Mouse (Mus musculus) liver, adult 2 months (tissue): ENCODE data around the gene Sh2b1. TPM values are rescaled to one million over a fixed set of nuclear protein-coding genes. Genes with fewer than 3 reads are reported as not detected.
A peak's percentile ranks its signal among the peaks of the same experiment; 100 is the strongest.

Experiments used
- DNase-seq: peaks from one replicate; pipeline ENCODE4 v3.0.0-alpha.2; 2011; ENCODE audit warnings: low read depth, low spot score; ENCODE audit errors: extremely low read depth
- H3K27ac ChIP-seq: fragments of 200-500 bp; replicated peaks from 2 replicates; pipeline ENCODE4 v1.5.1; 2012; ENCODE audit warnings: low read depth, mild to moderate bottlenecking, control low read depth, inconsistent platforms, low read length; ENCODE audit not compliant: insufficient read depth
- H3K27me3 ChIP-seq: fragments of 200-500 bp; 2 replicates; pipeline ENCODE4 v1.6.1; 2012; ENCODE audit warnings: mild to moderate bottlenecking, moderate library complexity, low read length, inconsistent platforms; ENCODE audit not compliant: control insufficient read depth, insufficient read depth
- H3K36me3 ChIP-seq: fragments of 200-500 bp; 2 replicates; pipeline ENCODE4 v1.6.1; 2012; ENCODE audit warnings: low read length, inconsistent platforms; ENCODE audit not compliant: control insufficient read depth, insufficient read depth
- H3K4me1 ChIP-seq: fragments of 200-500 bp; 2 replicates; pipeline ENCODE4 v1.6.1; 2011; ENCODE audit warnings: low read length; ENCODE audit not compliant: control insufficient read depth, insufficient read depth
- H3K4me3 ChIP-seq: fragments of 200-500 bp; 2 replicates; pipeline ENCODE4 v1.5.1; 2011; ENCODE audit warnings: low read depth, mild to moderate bottlenecking, control low read depth, low read length, moderate library complexity; ENCODE audit not compliant: insufficient read depth
- H3K79me2 ChIP-seq: fragments of 200-500 bp; 2 replicates; pipeline ENCODE4 v1.6.1; 2012; ENCODE audit warnings: inconsistent platforms, mild to moderate bottlenecking, low read length, moderate library complexity; ENCODE audit not compliant: control insufficient read depth, insufficient read depth
- H3K9ac ChIP-seq: fragments of 200-500 bp; 2 replicates; pipeline ENCODE4 v1.6.1; 2012; ENCODE audit warnings: low read depth, mild to moderate bottlenecking, control low read depth, inconsistent platforms, low read length
- CTCF ChIP-seq: fragments of 200-500 bp; IDR thresholded peaks from 2 replicates; pipeline ENCODE4 v1.5.1; 2011; ENCODE audit warnings: low read depth, low read length, control low read depth
- POLR2A ChIP-seq: fragments of 200-500 bp; IDR thresholded peaks from 2 replicates; pipeline ENCODE4 v1.6.1; 2011; ENCODE audit warnings: low read length, control low read depth; ENCODE audit not compliant: insufficient read depth; ENCODE audit errors: extremely low read depth
- WGBS: fragments of 180-500 bp; shearing (Covaris S2); methylation state at CpG from one replicate; pipeline ENCODE4 v1.1.7; 2018; 5-methylcytosine and 5-hydroxymethylcytosine counted together
- polyA plus RNA-seq: library from polyadenylated mRNA; depleted of rRNA; stranded (reverse); fragments of >200 nt; gene quantifications from 2 replicates; pipeline ENCODE4 v1.2.3, GENCODE M21; 2012
- total RNA-seq: library from RNA; depleted of rRNA; stranded (reverse); fragments of >200 nt; gene quantifications from 2 replicates; pipeline ENCODE4 v1.2.3, GENCODE M21; 2014

The Sh2b1 gene
- total and polyA plus RNA-seq, 2 experiments = 4.6 to 43.1 TPM

- no peak for DNase-seq
- Histone ChIP-seq H3K9ac (no peak overlapping the region), H3K4me3 (no peak overlapping the region), H3K27ac (no peak overlapping the region), H3K36me3 (peaks cover 13% of the 10 kb centered on the region), H3K27me3 (no peaks in the 10 kb centered on the region), H3K4me1 (no peaks in the 10 kb centered on the region; the same call in 1 of the 2 replicates), H3K79me2 (peaks cover 4% of the 10 kb centered on the region; the same call in 1 of the 2 replicates)
- 49% methylated on average over 2 of the region's 2 CpGs for WGBS
- TF ChIP-seq POLR2A (no peak), CTCF (no peak)
Observed at GRCm38 (mm10) chr7:126504913-126505312, 29.7 kb upstream of the Sh2b1 start.

DNA sequence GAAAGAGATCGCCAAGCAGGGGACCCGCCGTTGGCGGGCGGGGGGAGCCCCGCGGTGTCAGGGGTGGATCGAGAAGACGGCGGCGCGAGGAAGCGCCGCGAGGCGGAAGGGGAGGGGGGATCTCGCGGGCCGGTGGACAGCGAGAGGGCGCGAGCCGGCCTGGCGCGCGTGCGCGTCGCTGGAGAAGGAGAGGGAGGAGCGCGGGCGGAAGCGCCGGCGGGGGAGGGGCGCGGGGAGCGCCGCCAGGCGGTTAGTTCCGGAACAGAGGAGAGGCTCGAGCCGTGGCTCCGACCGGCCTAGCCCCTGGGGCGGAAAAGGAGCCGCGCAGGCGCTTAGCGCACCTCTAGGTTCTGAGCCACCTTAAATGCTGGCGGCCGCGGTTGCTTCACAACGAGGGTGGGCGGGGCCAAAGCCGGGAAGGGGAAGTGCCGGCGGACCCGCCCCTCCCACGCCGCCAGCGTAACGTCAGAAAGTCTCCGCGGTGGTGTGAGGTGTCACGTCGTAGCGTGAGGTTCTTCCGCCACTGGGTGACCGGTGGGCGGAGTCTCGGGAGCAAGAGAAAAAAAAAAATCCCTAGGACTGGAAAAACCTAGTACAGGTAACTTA lies 28.2 kb upstream of the Sh2b1 start, which contains the start of gene Atxn2l:
Gene Atxn2l, minus strand, starts transcription at position 165 of the 606 bp plus-strand sequence.
- 2% methylated on average over 48 of the region's 72 CpGs for WGBS
- Histone ChIP-seq H3K4me1 (no peaks in the 10 kb centered on the region; the same call in 1 of the 2 replicates), H3K36me3 (peaks cover 26% of the 10 kb centered on the region), H3K9ac (peak within 1 kb of the TSS; percentile 97), H3K27me3 (no peaks in the 10 kb centered on the region), H3K4me3 (peak within 1 kb of the TSS; percentile 96), H3K27ac (peak within 1 kb of the TSS; percentile 91), H3K79me2 (peaks cover 4% of the 10 kb centered on the region; the same call in 1 of the 2 replicates)
- DNase-seq = peak; percentile 89
- TF ChIP-seq POLR2A (0 out of 2 replicates have a peak, but pooled peaks have one; percentile 29), CTCF (peak; percentile 74)

DNA sequence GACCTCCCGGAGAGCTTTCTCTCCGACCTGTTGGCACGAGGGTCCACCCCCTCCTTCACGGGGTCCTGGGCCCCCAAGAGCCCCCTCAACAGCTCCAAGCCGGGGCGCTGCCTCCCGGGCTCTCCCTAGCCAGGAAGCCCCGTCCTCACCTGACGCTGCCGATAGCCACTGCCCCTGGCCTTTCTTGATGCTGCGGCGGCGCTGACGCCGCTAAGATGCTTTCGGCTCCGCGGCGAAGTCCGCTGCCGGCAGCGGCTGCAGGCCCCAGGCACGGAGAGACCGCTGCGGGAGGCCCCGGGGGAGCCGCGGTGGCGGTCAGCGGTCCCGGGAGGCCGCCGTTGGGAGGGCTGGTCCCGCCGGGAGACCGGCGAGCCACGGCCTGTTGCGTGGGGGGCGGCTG lies 27.5 kb upstream of the Sh2b1 start:
- WGBS = under 1% methylated on average over 39 of the region's 40 CpGs
- H3K9ac ChIP-seq = peak overlapping the region; percentile 97
- peak overlapping the region; percentile 96 for H3K4me3 ChIP-seq
- TF ChIP-seq CTCF (no peak), POLR2A (no peak)
- no peaks in the 10 kb centered on the region; the same call in 1 of the 2 replicates for H3K4me1 ChIP-seq
- H3K27me3 ChIP-seq = no peaks in the 10 kb centered on the region
- peak overlapping the region; percentile 91 for H3K27ac ChIP-seq
- H3K36me3 ChIP-seq = peaks cover 32% of the 10 kb centered on the region
- peaks cover 4% of the 10 kb centered on the region; the same call in 1 of the 2 replicates for H3K79me2 ChIP-seq
- DNase-seq = no peak

DNA sequence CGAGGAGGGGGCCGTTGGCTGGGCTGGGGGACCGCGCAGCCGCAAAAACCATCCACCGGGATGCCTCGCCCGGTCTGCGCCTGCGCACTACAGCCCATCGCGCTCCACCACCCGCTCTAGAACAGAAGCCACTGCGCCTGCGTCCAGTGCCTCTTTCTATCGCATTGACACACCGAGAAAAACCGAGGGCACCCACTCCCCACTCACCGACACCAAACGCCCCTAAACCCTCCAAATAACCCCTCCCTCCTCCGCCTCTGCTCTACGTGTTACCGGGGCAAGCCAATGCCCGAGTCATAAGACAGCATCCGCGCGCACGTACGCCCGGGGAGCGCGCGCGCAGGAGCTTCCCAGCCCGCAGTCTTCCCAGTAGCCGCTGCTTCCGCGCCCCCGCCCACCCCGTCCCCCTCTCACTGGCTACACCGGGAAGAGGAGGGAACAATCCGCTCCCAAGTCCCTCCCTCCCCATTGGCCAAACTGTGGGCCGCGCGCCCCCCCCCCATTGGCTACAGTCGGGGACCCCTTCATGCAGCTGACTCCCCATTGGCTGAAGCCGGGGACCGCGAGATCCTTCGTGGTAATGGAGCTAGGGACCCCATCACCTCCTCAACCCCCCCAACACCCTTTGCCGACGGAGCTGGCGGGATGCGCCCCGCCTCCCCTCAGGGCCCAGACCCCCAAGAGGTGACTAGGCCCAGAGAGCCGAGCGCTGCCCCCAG lies 27.0 kb upstream of the Sh2b1 start:
- Histone ChIP-seq H3K9ac (peak overlapping the region; percentile 97), H3K36me3 (peaks cover 38% of the 10 kb centered on the region), H3K4me3 (peak overlapping the region; percentile 96), H3K4me1 (no peaks in the 10 kb centered on the region; the same call in 1 of the 2 replicates), H3K27me3 (no peaks in the 10 kb centered on the region), H3K79me2 (peaks cover 4% of the 10 kb centered on the region; the same call in 1 of the 2 replicates), H3K27ac (peak overlapping the region; percentile 91)
- WGBS = under 1% methylated on average over 50 of the region's 57 CpGs
- peak; percentile 27; the same call in 1 of the 2 replicates for TF ChIP-seq POLR2A
- no peak for TF ChIP-seq CTCF
- peak; percentile 81 for DNase-seq

DNA sequence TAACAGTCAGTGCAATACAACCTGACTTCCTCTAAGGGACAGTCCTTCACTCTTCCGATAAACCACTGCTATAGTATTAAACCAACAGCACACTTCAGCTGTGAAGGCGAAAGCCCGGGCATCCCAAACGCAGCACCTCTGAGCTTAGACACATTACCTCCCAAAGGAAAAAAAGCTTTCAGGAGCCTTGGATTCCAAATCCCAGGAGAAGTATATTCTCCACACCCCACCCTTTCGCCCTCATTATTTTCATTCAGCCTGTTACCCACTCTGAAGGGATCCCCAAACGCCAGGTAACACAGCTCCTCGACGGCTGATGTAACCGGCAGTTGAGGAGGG lies 26.4 kb upstream of the Sh2b1 start:
- 2% methylated on average over 9 of the region's 9 CpGs for WGBS
- peak overlapping the region; percentile 77; the same call in 1 of the 2 replicates for H3K27ac ChIP-seq
- H3K79me2 ChIP-seq = peaks cover 4% of the 10 kb centered on the region; the same call in 1 of the 2 replicates
- no peak for DNase-seq
- peak overlapping the region; percentile 89 for H3K9ac ChIP-seq
- H3K4me1 ChIP-seq = no peaks in the 10 kb centered on the region; the same call in 1 of the 2 replicates
- H3K36me3 ChIP-seq = peaks cover 41% of the 10 kb centered on the region
- no peak for TF ChIP-seq CTCF
- no peak for TF ChIP-seq POLR2A
- H3K27me3 ChIP-seq = no peaks in the 10 kb centered on the region
- H3K4me3 ChIP-seq = peak overlapping the region; percentile 96

- Histone ChIP-seq H3K27ac (no peak overlapping the region), H3K79me2 (peaks cover 4% of the 10 kb centered on the region; the same call in 1 of the 2 replicates), H3K4me1 (no peaks in the 10 kb centered on the region; the same call in 1 of the 2 replicates), H3K36me3 (peaks cover 61% of the 10 kb centered on the region), H3K27me3 (no peaks in the 10 kb centered on the region), H3K4me3 (no peak overlapping the region), H3K9ac (no peak overlapping the region)
- no peak for DNase-seq
- TF ChIP-seq POLR2A (no peak), CTCF (no peak)
- WGBS = 96% methylated on average over 7 of the region's 7 CpGs
Observed at GRCm38 (mm10) chr7:126499416-126499815, 24.2 kb upstream of the Sh2b1 start.
